Mouse (Mus musculus): ENCODE results near the gene Cyth3.

Cyth3 gene

DNA sequence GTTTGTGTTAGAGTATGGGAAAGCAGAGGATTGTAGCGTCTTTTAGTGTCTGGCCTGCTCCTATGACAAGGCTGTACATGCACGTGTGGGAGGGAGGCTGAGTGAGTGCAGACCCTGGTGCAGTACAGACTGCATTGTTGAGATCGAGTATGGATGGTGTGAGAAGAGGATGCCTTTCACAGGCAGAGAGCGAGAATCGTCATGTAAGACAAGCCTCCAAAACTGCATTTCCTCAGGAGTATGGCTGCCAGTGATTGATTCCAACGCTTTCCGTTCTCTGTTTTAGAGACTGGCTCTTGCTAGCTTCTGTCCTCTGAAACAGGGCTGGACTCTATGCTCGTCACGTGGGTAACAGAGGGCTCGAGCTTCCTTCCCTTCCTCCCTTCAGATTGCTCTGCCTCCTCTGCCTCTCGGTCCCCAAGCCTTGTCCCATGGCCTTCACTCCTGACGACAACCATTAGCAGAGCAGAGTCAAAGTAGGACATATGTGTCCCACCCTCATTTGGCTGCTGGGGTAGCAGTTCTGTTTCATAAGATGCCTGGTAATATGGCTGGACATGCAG lies 12.4 kb downstream of the Cyth3 start:
- ATAC-seq (ENCODE audit: low TSS enrichment): peak; percentile 10; the same call in 1 of the 2 replicates

DNA sequence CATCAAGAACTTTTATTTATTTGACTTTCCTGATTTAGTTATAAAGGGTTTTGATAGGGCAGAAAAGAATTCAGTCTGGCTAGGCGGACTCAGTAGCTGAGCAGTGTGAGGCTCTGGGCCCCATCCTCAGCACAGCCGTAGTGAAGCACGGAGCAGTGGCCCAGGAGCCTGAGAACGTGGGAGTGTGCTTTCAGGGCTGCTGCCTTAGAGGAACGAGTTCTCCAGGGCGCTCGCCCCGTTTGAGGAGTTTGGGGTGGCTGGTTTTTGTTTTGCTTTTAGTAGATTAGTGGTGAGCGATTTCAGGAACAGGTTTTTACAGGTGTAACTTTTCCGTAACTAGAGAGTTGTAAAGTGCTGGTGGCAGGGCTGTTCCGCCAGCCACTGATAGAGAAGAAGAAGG lies 13.1 kb downstream of the Cyth3 start:
- peak; percentile 48; the same call in 1 of the 2 replicates for ATAC-seq (ENCODE audit: low TSS enrichment)

DNA sequence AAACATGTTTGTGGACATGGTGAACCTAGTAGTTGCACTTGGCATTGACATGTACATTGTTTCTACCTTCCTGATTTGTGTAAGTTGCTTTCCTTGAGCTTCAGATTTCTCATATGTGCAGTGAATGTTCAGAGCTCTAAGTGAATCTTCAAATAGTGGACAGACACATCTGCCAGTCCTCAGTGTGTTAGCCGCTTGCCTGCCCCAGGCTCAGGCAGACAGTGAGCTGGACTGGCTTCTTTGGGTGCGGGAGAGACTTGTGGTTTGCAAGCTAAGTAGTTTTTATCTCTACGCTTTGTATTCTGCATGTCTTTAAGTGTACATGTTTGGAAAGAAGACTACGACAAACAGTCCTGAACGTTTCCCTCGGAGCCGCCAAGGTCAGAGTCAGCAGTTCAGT lies 13.9 kb downstream of the Cyth3 start:
- ATAC-seq (ENCODE audit: low TSS enrichment): no peak

DNA sequence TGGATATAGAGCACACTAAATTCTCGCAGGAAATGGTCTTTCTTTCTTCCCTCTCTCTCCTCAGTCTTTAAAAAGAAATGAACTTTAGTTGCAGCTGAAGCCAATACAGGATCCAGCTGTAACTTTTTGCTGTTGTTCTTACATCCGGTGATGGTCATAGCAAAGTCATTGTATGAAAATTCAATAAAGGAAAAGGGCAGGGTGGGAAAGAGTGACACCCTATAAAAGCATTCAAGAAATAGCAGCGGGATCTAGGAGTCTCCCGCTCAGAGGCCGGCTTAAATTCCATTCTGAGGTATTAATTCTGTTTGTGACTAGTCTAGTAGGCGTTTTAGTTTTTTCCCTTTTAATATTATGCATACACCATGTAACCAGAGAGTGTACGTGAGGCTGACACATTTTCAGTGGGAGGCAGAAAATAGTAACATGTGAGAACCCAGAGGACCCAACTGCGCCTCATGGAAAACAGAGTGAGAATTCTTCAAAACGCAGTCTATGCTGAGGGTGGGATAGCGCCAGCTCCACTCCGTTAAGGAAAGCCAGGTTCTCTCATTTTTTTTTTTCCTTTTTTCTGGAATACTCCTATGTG lies 15.7 kb downstream of the Cyth3 start:
- ATAC-seq (ENCODE audit: low TSS enrichment): peak; percentile 28; the same call in 1 of the 2 replicates

DNA sequence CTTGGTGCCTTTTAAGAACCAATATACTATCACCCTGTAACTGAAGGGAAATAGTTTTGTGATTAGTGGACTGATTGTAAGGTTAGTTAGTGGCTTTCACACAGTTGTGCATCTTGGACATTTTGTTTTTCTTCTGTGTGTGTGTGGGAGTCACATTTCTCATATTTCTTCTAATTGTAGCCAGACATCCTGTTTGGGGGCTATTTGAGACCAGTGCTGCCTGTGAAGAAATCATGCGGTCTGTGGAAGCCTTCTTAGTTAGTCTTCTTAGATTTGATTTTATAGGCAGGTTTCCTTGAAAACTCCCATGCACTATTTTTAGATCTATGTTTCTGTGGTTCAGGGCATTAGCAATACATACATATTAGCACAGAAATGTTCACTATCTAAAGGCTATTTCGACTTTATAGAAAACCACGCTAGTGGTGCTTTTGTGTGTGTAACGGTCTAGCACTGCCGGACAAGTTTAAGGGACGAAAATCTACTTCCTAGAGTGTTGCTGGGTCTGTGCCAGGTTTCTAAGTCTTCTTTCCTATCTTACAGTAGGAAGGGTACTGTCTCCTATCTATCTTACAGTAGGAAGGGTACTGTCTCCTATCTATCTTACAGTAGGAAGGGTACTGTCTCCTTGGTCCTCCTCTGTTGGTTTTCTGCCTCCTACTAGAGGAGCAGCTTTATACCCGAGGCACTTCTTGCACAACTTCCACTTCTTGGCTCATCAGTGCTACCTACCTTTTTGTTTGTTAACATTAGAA lies 16.4 kb downstream of the Cyth3 start:
- ATAC-seq (ENCODE audit: low TSS enrichment): no peak

DNA sequence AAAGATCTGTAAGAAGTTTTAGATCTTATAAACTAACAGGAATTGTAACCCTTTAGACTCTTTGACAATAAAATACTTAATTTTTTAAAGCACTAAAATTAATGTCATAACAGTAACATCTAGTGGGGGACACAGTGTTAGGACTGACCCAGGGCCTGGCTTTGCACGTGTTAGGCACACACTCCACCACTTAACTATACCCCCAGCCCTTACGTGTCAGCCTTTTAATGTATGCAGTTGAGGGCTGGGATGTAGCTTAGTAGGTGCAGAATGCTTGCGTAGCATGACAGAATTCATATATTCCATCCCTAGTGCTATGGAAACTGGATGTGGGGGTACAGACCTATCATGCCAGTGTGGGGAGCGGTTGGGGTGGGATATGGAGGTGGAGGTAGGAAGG lies 17.1 kb downstream of the Cyth3 start:
- no peak for ATAC-seq (ENCODE audit: low TSS enrichment)

DNA sequence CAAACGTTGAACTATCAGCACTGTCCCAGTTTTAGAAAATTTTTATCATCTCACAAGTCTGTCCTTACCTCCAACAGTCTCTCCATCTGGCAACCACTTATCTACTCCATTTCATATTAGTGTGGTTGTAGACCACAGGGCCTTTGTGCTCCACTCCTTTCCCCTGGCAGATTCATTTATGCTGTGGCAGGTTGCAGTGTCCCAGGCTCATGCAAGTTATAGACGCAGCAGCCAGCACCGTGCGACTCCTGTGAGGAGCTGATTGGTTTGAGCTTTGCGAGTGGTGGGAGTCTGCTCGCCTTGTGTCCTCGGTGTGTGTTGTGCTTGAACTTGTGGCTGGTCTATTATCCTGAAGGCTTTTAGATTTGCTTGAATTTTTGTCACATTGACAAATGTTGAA lies 17.6 kb downstream of the Cyth3 start:
- ATAC-seq (ENCODE audit: low TSS enrichment): no peak

DNA sequence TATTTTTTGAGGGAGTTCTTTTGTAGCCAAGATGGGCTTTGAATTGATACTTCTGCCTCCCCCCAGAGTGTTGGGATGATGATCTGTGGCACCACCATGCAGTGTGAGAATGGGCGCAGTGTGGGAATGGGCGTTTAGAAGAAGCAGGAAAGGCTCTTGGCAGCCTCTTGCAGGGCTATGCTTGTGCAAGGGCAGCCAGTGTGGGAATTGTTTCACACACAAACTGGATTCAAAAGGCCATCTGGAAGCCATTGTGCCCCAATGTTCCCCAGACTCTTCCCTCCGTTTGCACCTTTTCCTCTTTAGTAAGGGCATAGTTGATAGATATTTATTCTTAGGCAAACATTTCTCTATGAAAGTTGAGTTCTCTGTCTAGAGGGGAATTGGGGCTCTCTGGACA lies 19.3 kb downstream of the Cyth3 start:
- no peak for ATAC-seq (ENCODE audit: low TSS enrichment)

DNA sequence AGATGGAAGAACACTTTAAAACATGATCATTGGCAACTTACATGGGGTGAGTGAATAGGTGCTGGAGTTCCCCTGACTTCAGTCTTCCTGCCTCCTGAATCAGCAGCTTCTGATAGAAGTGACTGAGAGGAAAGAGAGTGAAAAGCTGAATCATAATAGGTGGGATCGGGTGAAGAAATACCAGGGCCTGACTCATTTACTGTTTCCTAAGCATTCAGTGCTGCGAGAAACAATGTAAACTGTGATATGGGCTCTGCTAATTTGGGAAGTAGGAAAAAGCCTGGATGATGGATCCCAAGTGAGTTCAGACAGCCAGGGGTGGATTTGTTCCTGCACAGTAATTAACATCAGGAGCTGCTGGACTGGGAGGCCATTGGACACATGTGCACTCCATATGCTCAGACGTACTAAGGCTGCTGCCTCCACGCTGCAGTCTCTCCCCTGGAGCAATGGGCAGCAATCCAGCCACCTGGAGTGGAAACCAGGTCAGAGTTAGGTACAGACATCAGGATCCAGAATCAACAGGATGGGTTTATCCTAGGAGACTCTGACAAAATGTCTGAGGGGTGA lies 20.1 kb downstream of the Cyth3 start:
- peak; percentile 58; the same call in 1 of the 2 replicates for ATAC-seq (ENCODE audit: low TSS enrichment)

DNA sequence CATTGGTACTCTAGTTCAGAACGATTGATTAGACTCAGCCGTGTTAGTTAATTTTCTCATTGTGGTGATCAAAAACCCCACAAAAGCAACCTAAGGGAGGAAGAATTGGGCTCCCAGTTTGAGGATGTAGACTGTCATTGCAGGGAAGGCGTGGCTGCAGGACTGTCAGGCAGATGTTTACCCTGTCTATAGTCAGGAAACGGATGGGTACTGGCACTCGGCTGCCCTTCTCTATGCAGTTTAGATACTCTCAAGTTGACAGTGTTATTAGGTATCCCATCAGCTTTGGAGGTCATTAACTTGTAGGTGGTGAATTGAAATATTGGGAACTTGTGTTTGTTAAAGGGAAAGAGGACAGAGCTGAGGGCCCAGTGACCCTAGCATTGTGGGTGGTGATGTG lies 23.7 kb downstream of the Cyth3 start:
- ATAC-seq (ENCODE audit: low TSS enrichment): no peak

DNA sequence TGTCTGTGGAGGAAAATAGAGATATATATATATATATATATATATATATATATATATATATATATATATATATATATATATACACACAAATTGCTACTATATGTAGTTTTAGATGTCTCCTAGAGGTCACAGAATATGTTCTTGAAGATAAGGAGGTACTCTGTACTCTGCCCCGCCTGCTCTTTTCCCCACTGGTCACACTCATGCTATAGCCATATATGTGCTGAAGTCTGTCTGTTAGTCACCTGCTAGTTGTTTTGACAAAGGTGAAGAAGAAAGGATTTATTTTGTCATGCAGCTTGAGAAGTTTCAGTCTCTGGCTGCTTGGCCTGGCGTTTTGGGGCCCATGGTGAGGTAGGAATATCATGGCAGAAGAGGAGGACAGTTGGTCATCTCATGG lies 25.2 kb downstream of the Cyth3 start:
- ATAC-seq (ENCODE audit: low TSS enrichment): no peak

DNA sequence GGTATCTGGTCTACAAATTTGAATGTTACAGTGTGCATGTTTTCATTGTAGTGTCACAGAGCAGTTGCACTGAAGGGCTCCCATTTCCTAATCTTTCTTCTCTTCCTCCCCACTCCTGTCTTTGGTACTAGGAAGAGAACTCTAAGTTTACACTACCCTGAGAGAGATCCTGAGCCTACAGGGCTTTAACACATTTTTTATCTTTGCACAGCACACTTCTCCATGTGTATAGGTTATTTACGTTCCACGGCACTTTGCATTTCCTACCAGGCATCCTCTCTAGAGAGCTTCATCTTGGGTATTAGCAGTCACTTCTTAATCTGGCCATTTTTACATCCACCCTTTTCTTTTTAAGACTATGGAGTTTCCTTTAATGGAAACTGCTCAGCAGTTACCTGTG lies 25.8 kb downstream of the Cyth3 start:
- no peak for ATAC-seq (ENCODE audit: low TSS enrichment)

DNA sequence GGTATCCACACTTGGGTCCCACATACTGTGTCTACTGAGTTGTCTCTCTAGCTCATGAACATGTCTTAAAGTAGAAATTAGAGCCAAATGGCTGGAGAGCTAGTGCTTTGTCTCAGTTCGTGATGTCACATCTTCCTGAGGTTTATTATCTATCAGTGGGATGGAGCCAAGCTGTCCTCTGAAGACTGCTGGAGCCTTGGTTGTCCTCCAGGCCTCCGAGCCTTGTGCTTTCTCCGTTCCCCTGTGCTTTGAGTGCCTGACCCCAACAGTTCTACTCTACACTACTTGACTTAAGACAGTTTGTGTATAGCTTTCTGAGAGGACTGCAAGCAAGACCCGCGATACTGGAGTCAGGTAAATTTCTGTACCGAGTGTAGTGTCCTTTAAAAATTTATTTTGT lies 26.9 kb downstream of the Cyth3 start:
- ATAC-seq (ENCODE audit: low TSS enrichment): no peak

DNA sequence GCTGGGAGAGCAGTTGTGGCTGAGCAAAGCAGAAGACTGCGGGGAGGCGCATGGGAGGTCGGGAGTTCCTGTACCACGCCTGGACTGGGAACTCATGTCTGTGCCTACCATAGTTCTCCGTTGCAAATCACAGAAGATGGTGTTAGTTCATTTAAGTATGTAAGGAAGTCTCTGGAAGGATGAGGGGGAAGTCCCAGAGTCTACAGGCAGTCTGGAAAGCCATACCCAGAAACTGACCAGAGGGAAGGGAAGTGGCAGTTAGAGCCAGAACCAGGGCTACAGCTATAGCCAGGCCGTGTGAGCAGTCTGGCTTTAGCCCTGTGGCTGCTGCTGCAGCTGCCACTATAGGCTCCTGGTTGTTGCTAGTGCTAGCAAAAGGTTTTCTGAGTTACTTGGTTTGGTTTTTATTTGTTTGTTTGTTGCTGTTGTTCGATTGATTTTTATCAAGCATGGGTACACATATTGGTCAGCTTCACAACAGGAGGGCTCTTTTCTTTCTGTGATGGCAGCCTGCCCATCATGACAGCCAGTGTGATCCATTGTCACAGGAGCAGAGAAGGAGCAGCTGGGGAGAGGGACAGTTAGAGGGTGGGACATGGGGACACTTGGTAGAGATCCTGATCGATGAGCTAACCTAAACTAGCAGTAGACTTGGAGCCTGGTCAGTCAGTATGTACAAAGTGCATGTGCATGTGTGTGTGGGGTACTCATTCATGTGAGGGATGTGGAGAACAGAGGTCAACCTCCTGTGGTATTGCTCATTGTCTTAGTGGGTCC lies 29.8 kb downstream of the Cyth3 start:
- no peak for ATAC-seq (ENCODE audit: low TSS enrichment)

DNA sequence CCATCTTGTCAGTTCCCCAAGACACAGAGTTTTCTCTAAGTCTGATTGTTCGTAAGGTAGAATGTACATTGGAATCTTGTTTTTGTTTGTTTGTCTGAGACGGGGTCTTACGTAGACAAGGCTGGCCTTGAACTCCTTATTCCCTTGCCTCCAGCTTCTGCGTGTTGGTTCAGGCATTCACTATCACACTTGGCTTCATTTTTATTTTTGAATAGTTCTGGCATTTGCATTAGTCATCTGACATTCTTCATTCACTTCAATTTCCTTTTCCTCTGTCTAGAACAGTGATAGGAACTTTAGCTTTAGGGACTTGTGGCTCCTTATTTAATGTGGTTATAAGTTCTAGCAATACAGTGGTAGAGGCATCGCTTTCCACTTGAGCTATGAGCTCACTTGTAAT lies 31.2 kb downstream of the Cyth3 start:
- no peak for ATAC-seq (ENCODE audit: low TSS enrichment)

DNA sequence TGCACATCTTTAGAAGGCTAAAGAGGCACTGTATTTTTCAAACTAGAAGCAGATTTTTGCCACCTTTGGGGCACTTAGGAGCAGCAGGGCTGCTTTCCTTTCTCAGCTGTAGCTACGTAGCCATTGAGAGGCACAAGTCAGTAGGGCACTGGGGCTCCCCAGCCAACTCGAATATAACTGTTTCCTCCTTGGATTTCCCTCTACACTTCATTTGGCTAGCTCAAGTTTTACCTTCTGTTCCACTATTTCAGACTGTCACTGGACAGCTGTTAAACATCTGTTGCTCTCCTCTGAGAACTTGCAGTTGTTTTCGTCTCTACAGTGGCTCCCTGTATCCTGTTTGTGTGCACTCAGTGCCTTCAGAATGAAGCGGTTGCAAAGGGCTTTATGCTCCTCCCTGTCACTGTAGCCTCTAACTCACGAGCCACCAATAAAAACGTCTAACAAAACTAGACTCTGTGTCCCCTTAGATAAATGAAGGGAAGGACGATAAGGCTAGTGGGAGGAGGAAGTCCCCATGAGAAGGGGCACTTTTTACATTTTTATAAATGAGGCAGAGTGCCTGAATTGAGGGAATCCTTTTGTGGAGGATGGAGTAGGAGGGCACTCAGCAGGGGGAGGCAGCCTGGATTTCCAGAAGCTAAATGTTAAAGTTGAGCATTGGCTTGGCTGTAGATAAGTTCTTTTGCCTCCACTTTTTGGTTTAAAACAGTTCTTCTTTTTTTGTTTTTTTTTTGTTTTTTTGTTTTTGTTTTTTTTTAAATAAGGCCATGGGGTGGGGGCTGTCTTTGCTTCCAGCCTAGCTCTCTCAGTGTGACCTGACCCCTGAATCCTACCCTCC lies 32.6 kb downstream of the Cyth3 start:
- ATAC-seq (ENCODE audit: low TSS enrichment): no peak

DNA sequence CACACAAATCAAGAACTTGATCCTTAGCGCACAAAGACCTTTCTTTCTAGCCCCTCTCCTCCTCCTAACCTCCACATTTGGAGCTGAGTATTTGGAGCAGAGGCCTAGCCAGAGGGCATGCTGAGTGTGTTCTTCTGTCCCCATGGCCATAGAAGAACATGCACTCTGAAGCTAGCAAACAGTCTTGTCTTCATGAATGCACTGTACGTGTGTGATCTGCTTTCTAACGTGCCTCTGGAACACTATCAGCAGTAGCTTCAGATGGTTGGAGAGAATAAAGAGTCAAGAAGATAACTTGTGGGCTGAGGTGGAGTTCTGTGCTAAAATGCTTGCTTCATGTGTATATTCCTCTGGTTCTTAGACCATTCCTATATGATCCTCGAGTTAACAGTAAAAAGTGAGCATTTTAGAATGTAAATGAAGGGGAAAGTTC lies 33.3 kb downstream of the Cyth3 start:
- no peak for ATAC-seq (ENCODE audit: low TSS enrichment)

DNA sequence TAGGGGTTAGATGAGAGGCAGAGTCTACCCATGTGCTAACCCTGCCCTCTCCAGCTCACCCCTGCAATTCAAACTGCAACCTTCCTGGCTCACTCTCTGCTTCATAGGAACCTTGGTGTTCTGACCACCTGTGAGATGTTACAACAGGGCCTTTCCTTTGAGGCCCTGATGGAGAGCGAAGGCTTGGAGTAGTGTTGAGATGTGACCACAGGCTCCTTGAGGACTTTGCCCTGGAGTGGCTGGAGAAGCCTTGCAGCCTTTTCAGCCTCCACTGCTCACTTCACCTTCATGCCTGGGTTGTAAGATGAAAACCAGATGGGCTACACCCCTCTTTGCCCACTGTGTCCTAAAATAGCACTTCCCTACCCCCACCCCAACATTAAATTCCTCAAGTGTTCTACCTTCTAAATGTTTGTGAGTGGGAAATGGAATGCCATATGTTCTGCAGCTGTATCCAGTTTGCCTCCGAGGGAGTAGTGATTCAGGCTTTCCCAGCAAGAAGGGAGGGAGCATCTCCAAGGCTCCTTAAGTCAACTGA lies 34.5 kb downstream of the Cyth3 start:
- ATAC-seq (ENCODE audit: low TSS enrichment): peak; percentile 72

DNA sequence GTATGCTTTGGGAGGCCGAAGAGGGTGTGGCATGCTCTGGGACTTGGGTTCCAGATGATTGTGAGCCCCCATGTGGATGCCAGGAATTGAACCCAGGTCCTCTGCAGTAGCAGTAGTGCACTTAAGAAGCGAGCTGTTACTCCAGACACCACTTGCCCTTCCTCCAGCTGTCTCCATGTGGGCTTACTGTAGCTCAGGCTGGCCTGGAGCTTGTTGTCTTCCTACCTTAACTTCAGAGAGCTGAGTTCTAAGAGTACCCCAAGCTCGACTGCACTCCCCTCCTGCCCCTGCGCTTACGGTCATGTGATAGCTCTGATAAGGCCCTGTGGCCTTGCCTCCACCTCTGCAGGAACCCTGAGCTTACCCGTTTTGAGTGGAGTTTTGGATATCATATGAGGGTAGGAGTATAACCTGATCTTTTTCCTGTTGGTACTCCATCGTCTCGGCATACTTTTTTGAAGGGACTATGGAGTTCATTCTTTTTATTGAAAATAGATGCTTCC lies 36.8 kb downstream of the Cyth3 start:
- ATAC-seq (ENCODE audit: low TSS enrichment): no peak

DNA sequence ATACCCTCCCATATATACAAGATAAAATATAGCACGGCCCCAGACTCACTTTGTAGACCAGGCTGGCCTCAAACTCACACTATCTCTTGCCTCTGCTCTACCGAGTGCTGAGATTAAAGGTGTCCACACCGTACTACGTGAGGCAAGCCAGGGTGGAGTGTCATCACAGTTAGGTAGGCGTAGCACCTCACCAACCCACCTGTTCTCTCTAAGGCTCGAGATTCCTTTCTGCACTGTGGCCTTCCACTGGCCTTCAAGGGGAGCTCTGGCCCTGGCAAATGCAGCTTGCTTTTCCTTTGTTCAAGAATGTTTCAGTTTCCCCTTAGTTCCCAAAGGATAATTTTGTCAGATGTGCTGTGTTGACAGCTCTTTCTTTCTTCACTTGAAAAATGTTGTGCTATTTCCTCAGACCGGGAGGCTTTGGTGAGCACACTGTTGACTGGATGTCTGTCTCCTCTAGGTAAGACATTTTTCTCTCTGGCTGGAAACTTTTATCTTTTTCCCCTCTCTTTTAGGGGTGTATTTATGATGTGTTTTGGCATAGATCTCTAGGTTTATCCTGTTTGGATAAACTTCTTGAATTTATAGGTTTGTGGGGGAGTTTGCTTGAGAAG lies 40.9 kb downstream of the Cyth3 start:
- ATAC-seq (ENCODE audit: low TSS enrichment): no peak

Measured in frontal cortex, adult (tissue).